Mouse (Mus musculus) inflammation-experienced regulatory T-cells, adult 6 months (primary cell): Measurements from ENCODE around the gene Tead1. TPM values are rescaled to one million over a fixed set of nuclear protein-coding genes. Genes with fewer than 3 reads are reported as not detected.

Experiments used
- ATAC-seq: one replicate; pipeline ENCODE4 v1.8.0; 2017
- polyA plus RNA-seq, 3 experiments: library from polyadenylated mRNA; unstranded; fragments of 100-300 nt; shearing (Covaris generic); gene quantifications; one replicate each; pipeline ENCODE4 v1.2.1; 2017

The Tead1 gene
- under 1 TPM in 2 of 3 experiments, not detected in 1; 0.36 to 0.39 TPM for polyA plus RNA-seq

DNA sequence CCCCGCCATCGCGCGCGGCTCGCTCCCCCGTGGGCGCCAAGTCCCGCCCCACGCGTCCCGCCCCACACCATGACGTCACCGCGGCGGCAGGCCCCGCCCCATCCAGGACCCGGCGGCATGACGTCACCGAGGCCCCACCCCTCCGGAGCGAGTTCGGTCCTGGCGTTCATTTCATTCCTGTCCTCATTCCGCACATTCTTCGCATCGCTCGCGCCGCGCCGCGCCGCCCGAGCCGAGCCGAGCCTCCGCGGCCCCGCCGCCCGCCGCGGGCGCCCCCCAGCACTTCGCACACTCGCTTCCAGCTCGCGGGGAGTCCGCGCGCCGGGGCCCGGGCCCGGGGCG lies at the start of gene Tead1:
Gene Tead1, plus strand, starts transcription at position 148 of the 342 bp plus-strand sequence.
- peak; percentile 28 for ATAC-seq

DNA sequence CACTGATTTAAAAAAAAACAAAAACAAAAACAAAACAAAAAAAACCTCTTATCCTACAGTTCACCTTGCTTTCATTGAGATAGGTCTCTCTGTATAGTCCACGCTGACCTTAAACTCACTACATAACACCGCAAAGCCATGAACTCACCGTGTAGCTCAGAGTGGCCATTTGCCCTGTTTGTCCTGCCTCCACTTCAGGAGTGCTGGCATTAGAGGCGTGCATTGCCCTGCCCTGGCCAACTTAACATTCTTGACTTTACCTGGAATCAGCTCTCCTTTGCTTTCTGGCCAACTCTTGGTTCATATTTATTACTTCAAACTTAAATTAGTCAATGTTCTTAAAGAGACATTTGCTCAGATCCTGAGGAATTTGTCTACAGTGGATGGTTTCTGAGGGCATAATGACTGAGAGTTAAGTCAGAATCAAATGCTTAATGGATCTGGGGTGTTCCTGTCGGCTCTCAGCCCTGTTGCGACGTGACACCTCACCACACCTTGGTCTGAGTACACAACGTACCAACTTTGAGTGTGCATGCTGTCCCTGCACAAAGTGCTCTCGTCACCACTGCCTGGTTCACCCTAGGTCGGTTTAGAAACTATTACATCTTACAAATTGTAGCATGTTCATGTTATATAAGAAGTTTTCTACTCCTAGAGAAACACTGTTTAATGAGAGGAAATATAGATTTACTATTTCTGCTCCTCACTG lies 44.5 kb upstream of the Tead1 start:
- ATAC-seq, result no peak

DNA sequence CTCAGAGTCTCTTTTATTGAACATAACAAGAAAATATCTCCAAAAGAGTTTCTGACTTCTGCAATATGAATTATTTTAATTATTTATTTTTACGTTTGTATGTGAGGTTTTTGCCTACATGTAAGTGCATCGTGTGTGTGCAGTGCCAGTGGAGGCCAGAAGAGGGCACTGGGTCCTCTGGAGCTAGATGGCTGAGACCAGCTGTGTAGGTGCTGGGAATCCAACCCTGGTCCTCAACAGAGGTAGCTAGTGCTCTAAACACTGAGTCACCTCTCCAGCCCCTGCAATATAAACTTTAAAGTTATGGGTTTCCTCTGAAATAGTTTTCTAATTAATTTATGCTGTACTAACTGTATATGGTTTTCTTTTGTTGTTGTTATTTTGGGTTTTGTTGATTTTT lies 43.2 kb upstream of the Tead1 start:
- no peak for ATAC-seq

DNA sequence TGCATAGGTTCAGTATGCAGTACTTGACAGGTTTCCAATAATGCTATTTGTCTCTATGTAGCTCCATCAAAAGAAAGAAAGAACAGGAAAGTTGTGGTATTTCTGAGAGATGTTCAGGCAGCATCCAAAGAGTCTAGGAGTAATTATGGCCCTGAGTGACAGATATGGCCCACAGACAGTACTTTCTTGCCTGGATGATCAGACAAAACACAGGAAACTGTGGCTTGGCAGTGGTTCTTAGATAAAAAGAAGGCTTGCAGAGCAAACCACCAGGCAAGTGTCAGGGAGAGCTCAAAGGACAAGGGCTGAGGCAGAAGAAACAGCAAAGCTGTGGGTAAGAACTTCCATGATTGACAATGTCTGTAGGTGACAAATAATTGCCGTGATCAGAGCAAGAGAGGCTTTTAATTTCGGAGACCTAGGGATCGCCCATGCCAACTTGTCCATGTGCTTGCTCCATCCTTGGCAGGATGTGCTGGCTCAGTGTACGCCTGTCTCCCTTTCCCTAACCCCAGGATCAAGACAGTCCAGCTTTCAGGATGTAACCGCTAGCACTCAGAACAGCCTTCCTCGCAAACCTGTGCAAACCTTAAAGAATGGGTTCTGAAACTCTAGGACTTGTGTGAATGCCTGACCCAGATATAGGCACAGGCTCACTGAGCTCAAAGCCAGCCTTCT lies 35.1 kb upstream of the Tead1 start:
- ATAC-seq, result no peak

DNA sequence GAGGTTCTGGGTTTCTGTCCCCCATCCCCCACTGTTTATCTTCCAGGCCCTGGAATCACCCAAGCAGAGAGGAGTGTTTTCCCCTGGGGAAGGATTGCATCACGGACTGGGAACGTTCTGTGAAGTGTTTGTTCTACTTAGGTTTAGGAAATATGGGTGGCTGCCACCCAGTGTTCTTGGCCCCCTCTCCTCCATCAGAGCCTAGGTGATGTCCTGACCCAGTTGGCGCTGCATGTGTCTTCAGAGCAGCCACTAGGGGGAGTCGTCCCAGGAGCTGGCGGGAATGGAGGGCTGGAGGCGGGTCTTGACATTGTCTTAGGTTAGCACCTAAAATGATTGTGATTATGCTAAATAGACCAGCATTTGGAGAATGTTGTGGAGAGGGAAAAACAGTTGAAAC lies 34.4 kb upstream of the Tead1 start:
- ATAC-seq, result no peak

DNA sequence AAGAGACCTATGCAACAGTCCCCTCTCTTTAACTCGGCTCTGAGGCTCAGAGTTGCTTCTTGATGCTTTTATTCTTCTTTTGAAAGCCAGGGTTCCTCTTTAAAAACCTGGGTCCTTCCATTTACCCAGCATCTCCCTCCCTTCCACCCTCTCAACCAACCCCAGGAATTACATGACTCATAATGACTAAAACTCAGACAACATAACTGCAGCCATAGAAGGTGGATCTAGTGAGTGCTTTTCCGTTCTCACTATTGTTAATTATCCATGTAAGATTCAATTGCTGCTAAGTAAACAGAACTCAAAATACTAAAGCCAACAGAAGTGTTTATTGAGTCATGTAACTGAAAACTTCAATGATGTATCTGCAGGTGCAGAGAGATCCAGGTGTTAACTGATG lies 33.4 kb upstream of the Tead1 start:
- no peak for ATAC-seq

DNA sequence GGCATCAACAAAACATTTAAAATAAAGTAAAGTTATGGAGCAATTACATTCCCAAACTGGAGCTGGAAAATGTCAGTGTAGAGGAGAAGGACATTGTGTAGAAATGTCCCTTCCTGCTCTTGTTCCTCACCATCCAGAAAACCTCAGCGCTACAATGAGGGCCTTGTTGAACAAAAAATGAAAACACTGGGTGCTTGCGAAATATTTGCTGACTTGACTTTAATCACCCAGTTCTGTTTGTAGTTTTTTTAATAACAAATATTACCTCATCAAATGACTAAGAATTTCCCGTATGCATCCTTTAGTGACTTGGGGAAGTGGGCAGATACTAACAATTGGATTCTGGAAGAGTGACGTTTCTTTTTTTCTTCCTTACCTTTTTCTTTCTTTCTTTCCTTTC lies 31.7 kb upstream of the Tead1 start:
- no peak for ATAC-seq

DNA sequence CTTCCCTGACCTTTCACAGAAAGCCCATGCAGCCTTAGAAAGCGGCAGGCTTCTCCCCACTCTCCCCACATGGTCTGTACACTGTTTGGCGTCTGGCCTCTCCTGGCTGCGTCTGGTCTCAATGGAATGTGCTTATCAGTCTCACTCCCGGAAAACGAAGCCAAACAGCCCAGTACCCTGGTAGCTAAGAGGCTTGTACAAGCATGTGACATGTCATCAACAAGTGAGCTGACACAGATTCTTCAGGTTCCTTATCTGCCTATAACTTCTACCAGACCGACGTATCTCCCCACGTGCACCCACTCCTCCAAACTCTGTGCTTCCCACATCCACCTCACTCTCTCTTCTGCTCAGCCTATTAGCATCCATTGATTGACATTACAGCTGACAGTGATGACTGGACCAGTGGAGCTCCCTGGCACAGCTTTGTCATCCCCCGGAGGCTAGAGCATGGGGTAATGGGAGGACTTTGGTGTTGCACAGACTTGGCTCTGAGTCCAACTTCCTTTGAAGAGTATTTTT lies 22.9 kb upstream of the Tead1 start:
- no peak for ATAC-seq

DNA sequence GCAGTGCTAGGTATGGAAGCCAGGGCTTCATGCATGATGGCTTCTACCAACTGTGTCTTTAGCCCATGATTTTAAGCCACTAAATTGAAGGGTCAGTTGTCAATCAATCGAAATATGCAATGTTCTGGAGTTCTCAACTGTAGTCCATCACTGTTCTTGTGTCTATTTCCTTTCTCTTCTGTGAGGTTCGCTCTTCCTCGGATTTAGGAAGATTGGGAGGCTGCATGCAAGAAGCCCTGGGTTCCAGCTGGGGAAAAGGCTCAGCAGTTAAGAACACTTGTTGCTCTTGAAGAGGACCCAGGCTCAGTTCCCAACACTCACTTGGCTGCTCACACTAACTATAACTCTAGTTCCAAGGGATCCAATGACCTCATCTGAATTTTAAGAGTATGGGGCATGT lies 20.2 kb upstream of the Tead1 start:
- no peak for ATAC-seq

DNA sequence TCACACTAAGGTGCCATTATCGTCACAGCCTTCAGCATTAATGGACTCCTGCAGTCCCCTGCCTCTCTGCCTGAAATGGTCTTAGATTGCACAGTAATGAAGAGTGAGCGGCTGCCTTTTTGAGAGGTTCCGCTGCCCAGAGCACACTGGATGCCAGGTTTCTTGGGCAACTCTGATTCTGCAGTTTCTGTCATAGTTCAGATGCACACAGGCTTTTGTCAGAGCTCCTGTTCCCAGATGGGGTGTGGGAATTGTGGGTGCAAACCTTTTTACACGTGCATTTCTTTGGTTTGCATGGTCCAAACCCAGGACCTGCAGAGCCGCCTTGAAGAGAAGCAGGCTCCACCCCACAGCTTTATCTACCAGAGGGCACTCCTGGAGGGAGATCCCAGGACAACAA lies 19.3 kb upstream of the Tead1 start:
- ATAC-seq, result no peak

DNA sequence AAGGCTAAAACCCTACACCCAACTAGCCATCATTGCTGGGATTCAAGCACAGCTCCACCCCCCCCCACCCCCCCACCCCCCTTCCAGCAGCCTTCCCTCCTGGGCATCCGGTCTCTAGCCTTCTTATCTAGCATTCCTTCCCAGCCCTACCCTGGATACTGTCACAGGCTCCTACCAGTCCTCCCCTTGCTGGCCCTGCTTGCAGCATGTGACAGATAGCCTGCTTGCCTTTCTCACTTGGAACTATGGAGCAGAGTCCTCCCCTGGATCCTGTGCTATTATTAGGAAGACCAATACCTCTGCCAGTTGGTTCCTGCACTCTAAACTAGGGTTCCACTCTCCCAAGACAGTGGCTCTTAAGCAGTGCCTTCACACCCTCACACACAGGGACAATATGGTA lies 18.8 kb upstream of the Tead1 start:
- ATAC-seq, result no peak

DNA sequence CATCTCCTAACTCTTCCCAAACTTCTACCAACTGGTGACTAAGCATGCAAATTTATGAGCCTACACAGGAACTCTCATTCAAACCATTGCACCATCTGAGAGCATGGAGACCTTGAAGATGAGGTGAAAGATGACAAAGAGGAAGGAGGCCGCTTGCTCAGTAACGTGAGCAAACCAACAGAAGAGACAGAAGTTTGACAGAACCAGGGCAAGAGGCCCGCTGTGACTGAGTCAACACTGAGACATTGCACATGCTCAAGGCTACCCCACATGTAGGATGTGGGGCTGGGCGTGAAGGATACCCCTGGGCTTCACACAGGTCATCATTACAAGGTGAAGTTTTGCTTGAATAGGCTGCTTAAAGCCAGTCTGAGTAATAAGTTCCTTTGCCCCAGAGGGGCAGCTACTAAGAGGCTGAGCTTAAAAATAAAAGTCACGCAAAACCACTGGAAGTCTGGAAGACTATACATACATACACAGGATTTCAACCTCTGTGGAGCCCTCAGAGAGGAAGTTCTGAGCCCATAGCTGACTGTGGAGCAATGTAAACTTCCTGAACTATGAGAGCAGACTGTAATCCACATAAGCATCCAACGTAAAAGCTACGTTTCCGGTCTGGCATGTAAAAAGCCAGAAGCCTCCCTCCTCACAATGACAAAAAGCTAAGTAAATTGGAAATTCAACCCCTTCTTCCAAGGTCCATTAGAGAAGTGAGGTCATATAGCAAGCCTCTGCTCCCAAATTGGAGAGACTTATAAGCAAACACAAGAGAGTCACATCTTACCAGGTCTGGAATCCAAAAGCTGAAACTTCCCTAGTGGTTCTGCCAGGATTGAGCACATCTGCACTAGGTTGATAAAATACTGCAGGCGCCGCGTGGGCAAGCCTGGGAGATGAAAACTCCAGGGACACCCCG lies 16.5 kb upstream of the Tead1 start:
- no peak for ATAC-seq

DNA sequence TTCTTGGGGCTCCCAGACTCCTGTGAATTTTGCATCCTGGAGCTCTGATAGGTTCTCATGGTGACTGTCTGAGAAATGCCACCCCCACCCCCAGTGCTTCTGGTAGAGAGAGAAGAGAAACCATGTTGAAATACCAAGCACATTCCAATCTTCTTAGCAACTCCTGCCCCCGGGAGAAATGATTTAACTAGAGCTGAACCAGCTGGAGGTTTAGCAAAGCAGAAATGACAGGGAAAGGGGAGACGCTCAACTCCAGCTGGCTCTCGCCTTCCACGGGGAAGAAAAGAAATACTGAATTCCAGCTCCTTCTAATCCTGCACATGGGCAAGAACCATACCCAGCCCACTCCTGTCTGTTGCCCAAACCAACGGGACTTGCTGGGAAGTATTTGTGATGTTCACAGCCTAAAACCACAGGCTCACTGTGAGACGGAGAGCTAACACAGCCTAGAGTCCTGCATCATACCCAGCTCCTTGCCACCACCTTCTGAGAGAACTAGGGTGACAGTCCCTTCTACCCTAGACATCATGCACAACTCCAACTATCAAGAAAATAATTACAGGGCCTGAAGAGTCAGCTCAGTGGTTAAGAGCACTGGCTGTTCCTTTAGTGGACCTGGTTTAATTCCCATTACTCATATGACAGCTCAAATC lies 15.7 kb upstream of the Tead1 start:
- ATAC-seq, result no peak

DNA sequence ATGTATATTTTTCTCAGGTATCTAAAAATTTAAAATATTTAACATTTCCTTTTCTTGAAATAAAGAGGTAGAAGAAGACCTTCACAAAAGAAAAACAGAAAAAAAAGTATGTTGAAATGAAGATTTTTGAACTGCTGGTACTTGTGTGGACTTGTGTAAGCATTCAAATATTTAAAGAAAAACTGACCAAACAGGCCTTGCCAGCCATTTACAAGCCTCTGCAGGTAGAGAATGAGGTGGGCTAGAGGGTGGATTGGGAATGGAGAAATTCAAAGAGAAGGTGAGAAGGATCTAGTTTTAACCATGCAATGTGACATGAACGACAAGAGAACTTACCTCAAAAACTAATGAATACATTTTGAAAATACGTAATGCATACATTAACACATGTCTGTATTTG lies 9.1 kb upstream of the Tead1 start:
- ATAC-seq, result no peak

DNA sequence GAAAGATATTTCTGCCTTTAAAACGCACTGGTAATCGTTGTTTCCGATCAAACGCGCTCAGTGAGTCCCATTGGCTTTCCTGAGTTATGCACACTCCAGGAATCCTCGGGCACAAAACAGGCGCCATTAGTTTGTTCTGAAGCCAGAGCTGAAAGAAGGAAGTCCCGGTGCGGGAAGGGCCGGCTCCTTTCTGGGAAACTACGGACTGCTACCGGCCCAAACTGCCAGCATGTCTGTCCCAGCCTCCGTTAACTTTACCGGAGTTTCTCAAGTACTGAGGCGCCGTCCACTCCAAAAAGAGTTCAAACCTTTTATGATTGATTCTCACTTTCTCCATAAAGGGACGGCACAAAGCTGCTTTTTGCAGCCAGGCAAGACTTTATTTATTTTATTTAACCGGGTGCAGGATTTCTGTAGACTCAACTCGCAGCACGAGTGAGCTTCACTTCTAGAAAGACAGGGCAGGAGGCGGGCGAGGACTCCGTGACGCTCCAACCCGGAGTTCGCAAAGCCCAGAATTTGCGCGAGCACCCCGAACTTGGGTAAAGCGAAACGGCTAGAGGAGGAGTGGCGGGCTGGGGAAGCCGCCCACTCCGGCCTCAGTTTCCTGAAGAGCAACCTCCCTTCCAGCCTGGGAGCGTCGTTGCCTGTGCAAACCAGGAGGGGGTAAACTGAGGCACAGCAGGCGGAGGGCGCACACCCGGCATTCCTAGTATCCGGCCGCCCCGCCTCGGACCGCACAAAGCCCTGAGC lies 524 bp upstream of the Tead1 start:
- no peak for ATAC-seq

DNA sequence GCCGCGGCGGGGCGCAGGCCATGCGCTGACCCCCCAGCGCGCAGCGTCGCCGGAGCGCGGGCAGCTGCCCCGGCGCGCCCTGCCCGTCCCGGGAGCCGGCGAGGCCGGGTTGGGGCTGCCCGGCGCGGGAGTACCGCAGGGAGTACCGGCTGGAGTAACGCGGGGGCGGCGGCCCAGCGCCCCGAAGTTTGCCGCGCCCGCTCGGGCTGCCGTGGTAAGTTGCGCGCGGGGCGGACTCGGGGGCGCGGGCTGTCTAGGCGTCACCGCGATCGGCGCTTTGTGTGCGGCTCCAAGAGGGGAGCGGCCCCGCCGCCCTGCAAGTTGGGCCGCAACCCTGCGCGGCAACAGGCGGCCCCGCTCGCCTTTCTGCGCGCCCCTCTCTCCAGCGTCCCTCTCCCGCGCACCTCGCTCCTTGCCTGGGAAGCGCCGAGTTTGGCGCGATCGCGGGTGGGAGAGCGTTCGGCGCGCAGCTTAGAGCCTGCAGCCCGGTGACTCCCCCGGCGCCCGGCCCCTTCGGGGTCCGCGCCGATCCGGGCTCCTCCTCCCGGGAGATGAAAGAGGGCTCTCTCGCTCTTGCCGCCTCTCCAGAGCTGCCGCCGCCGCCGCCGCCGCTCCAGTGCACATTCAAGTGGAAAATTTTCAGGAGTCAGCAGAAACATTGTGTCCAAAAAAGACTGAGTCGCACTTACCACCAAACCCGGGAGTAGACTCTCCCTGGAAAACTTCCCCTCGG lies 561 bp downstream of the Tead1 start:
- ATAC-seq, result no peak

DNA sequence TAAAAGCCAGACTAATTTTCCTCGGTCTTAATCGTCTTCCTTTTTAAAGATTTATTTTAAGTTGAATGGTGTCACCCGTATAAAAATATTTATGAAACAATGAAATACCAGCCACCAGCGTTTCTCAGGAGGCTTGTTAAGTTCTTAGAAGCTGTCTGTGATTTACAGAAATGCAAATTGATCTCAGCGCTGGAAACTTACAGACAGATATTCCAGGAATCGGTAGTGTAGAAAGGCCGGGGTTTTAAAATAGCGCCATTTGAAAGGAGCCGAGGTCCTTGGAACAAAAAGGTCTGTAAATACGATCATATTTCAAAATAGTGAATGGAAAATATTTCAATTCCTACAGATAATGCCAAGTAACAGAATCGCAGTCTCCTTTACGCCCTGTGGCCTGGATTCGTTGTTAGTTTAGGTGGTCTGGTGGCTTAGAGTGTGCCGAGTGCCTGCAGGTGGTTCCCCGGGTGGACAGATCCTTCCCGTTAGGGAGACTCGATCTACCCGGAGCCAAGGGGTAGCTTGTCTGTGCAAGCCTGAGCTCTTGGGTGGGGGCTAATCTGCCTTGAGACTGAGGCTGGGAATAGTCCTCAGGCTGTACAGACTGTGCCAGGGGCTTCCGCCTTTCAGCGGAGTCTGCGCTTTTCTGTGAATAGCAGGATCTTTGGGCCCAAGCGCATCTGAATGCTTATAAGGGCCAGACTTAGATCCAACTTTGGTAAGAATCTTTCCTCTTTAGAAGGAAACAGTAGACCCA lies 1.6 kb downstream of the Tead1 start:
- ATAC-seq, result no peak

DNA sequence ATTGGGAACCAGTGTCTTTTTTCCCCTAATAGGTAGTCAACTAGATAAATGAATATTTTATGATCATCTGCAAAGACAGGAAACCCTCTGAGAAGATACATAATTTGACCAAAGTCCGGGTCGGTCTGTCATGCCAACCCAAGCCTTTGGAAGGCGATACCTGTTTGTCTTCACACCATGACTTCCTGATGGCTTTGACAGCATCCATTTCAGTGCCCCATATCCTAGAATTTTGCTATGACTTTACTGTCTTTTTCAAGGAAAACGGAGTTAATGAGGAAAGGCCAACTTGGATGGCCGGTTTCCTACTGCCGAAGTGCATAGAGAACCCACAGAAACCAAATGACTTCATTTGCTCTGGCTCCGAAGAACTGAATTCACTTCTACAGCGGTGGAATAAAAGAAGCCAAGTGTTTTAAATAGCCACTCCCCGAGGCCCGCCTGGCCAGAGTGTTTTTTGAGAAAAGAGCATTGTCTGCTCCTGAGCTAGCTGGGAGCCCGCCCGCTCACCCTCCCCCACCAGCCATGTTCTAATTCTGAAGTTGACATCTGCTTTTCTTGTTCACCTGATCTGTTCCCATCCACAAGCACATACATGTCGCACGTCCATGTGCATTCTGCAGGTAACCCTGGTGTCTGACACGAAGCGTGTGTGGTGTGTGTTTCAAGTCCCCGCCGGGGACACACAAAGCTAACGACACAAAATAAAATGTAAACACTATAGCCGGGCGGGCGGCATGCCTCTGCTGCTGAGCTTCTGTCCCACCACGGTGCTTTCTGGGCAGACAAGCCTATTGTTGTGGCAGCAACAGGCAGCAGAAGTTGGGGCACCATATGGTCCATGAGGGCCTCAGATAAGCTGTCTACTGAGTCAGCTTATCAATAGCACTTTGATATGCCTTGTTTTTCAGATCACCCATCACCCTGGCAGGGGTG lies 5.8 kb downstream of the Tead1 start:
- no peak for ATAC-seq

DNA sequence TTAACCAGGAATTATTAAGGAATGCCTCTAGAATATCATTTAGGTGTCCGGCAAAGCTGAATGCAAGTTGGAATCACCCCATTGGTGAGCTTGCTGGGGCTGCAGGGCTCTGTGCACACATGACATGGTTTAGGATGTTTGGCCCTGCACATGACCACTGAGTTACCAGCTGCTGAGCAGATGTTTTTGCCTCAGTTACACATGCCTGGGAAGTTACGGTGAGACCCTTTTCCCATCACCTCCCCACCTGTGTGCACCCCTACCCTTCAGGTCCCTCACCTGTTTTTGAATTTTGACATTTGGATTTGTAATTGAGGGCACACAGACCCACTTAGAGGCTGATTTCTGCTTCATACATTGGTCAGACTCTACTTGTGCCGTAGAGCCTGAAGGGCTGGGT lies 6.9 kb downstream of the Tead1 start:
- no peak for ATAC-seq
